Mouse (Mus musculus) retina, adult 2 months (tissue): Measurements from ENCODE around the gene Ccdc17.

ENCODE experiments used
- DNase-seq: peaks from one replicate; pipeline ENCODE4 v3.0.0-alpha.2; 2012; ENCODE audit warnings: low read depth, low spot score

Gene Ccdc17

GRCm38 (mm10) chr4:116644326-116644725 is 47.9 kb downstream of the Ccdc17 start:
- DNase-seq: no peak

- DNase-seq: no peak
Observed at GRCm38 (mm10) chr4:116645624-116646023, 49.2 kb downstream of the Ccdc17 start.

- DNase-seq: no peak
Observed at GRCm38 (mm10) chr4:116649411-116649810, 53.0 kb downstream of the Ccdc17 start.
